Mouse (Mus musculus) lung, postnatal 0 days (tissue): ENCODE results near the gene Grm7.

Experiments used
- CTCF ChIP-seq: IDR thresholded peaks from 2 replicates; pipeline ENCODE4 v1.5.1; 2016; ENCODE audit warnings: antibody characterized with exemption, mild to moderate bottlenecking
- EP300 ChIP-seq: IDR thresholded peaks from 2 replicates; pipeline ENCODE4 v1.6.1; 2016; ENCODE audit warnings: antibody characterized with exemption, mild to moderate bottlenecking, control low read depth

- no peak for TF ChIP-seq EP300
- TF ChIP-seq CTCF = no peak
Measured at GRCm38 (mm10) chr6:110645041-110645410, 355 bp upstream of the Grm7 start.
